Mouse (Mus musculus) frontal cortex, postnatal 36 days (tissue): Measurements from ENCODE around the gene Cuta.
"Not testable (repeated sequence)": the region's sequence is repeated elsewhere in the genome, so short reads cannot be mapped to it uniquely, and the experiment has no call there.

Source experiments
- DNase-seq, 2 experiments: peaks; one replicate each; pipeline ENCODE4 v3.0.0; 2022; ENCODE audit warnings: low spot score in 2 of 2

Cuta gene

DNA sequence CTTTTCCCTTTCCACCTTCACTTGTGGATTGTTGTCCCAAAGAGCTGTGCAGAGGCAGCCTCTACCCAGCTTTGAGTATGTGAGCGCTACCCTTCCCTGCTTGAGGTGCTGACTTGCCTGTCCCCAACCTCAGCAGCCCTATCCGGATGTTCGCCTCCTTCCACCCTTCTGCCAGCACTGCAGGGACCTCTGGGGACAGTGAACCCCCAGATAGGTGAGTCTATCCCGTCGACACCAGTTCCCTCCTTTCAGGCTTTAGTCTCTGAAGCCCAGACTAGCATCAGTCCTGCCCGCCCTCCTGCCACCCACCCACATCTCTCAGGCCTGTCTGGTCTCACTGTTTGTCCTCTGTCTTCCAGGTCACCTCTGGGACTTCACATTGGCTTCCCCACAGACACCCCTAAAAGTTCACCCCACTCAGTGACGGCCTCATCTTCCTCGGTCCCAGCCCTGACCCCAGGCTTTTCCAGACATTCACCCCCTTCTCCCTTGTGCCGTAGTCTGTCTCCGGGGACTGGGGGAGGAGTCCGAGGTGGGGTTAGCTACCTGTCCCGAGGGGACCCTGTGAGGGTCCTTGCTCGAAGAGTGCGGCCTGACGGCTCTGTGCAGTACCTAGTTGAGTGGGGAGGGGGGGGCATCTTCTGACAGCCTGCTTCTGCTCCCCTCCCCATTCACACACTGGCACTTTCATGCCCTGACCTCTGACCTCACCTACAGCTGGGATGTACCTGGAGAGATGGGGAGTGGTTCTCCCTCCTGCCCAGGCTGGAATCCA, 2.3 kb downstream of the Cuta start:
- no peak for DNase-seq

DNA sequence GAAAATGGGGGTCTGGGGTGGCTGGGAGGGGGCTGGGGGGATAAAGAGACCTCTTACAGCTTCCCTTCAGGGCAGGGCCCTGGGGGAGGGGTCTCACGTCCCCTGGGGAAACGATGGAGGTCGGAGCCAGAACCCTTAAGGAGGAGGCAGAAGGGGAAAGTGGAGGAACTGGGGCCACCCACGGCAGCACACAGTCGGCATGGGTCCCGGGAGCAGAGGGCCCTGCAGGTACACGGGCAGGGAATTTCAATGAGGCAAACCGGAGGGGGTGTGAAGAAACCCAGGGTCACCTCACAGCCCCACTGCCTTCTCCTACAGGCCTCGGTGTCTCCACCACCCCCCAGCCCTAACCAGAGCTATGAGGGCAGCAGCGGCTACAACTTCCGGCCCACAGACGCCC, 2.9 kb downstream of the Cuta start:
- DNase-seq = no peak

DNA sequence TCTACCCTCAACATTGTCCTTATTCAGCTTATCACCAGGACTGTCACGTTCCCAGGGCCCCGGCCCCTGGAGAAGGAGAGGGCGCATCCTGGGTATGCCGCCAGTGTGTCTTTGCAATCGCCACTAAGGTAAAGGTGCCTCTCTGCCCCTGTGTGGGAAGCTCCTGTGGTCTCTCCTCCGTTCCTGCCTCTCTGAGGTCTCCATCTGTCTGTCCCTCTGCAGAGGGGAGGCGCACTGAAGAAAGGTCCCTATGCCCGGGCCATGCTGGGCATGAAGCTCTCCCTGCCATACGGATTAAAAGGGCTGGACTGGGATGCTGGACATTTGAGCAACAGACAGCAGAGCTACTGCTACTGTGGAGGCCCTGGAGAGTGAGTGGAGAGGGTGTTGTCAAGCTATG, 4.3 kb downstream of the Cuta start:
- DNase-seq = no peak

GRCm38 (mm10) chr17:26933885-26934827, 5.2 kb downstream of the Cuta start:
- DNase-seq = no peak

- no peak for DNase-seq
Observed at GRCm38 (mm10) chr17:26933419-26933818, 6.0 kb downstream of the Cuta start.

- DNase-seq = peak; percentile 95
Observed at GRCm38 (mm10) chr17:26932839-26933398, 6.5 kb downstream of the Cuta start, which contains the start of gene Phf1. Gene Phf1 (plus strand): TSS chr17:26933052.

- DNase-seq = peak in 1 of 2 experiments; percentile 49
Observed at GRCm38 (mm10) chr17:26931795-26932194, 7.6 kb downstream of the Cuta start.

GRCm38 (mm10) chr17:26925414-26925813, 14.0 kb downstream of the Cuta start:
- not testable (repeated sequence) for DNase-seq

DNA sequence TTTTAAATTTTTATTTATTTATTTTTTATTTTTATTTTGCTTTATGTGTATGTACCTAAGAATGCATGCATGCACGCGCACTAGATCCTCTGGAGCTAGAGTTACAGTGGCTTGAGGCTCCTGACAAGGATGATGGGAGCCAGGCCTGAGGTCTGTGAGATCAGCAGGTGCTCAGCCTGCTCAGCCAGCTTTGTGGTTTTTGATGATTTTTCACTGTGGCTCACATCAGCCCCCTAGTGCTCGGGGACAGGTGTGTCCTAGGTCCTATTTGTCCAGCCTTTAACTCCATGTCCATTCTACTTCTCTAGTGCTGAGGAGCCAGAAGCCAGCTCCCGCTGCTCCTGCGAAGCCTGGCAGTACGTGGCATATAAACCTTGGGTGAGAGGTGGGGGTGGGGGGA, 17.0 kb downstream of the Cuta start:
- DNase-seq = not testable (repeated sequence)

DNA sequence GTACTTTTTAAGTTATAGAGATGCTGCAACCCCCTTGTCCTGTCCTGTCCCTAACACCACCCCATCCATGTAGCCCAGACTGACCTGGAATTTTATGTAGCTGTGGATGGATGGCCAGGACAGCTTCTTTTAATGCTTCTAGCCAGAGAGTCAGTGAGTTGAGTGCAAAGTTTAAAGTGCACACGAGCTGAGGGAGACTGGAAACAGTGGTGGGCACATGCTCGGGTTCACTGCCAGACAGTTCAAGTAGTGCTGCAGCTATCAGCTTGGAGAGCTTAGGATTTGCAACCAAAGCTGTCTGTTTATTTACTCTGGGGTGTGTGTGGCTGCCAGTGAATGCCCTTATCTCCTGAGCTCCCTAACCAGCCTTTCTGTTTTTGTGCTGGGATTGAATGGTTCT, 19.9 kb downstream of the Cuta start:
- DNase-seq = not testable (repeated sequence)

DNA sequence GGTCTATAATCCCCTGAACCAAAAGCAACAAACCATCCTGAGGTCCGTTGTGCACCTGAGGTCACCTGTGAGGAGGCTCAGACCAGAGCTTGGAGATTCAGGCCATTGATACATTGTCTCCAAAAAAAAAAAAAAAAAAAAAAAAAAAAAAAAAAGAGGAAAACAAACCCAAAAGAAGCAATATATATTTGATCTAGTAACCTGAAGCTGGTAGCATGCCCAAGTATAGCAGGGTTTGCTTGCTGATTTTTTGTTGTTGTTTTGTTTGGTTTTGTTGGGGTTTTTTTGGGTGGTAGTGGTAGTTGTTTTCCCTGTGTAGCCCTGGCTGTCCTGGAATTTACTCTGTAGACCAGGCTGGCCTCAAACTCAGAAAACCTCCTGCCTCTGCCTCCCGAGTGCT, 21.0 kb downstream of the Cuta start:
- DNase-seq = no peak

GRCm38 (mm10) chr17:26917560-26917959, 21.8 kb downstream of the Cuta start:
- not testable (repeated sequence) for DNase-seq

DNA sequence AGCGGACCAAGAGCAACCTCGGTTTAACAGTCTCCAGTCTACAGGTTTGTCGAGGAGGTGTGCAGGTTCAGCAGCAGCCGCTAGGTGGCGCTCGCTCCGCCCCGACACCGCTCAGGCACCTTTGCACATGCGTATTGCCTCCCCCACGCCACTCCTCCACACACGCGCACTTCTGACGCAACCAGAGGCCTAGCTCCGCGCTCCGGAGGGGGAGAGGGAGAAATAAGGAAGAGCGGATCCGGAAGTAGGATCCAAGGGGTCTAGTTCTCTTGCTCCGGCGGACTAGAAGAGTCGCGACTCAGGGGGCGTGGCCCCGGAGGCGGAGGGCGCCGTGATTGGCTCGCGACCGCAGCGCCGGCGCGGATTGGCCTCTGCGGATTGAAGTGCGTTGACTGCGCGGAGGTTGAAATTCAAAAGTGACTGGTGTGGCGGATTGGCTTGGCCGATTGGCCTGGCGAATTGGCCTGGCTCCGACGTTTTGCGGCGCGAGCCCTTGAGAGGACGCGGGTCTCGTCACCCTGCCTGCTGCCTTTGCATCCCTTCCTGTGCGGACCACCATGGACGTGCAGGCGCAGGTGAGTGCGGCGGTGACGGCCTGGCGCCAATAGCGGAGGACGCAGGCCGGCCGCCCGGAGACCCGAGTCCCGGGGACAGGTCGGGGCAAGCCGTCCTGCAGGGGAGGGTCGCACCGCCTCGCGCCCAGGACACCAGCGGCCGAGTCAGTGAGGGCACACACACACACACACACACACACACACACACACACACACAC, 22.5 kb downstream of the Cuta start, which contains the start of gene Kifc5b:
Gene Kifc5b (plus strand): TSS at position 381 of the 772 bp plus-strand sequence.
- DNase-seq = peak; percentile 99 to 100

DNA sequence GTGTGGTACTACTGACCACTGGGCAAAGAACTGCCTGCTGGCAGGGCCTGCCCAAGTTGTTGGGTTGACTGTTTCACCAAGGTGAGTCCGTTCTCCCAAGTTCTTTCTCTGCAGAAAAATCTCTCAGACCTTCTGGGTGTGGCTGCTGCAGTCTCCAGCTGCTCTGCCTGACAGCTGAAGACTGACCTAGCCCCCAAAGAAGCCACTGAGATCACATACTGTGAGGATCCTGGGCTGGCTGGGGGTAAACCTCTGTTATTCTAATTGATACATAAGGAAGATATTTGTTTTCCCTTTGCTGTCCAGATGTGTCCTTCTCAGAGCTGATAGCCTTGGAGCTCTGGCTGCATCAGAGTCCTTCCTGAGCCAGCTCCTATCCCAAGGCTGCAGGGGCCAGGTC, 24.1 kb downstream of the Cuta start:
- DNase-seq = no peak

GRCm38 (mm10) chr17:26907506-26907905, 31.9 kb downstream of the Cuta start:
- DNase-seq = peak in 1 of 2 experiments; percentile 25

DNA sequence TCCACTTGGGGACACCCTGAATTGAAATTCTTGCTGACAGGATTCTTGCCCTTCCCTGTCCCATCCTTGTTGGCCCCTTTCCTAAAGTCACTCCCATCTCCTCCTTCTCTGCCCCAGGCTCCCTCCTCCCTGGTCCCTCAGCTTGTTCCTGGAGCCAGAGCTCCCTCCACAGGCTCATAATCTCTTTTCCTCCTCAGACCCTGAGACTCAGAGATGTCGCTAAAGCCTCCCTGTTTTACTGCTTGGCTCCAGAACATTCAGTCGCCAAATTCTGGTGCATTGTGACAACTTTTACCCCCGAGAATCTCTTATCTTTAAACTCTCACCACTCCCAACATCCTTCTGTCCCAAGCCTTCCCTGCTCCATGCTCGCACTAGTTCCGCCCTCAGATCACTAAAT, 35.0 kb downstream of the Cuta start:
- no peak for DNase-seq

- no peak for DNase-seq
Observed at GRCm38 (mm10) chr17:26900916-26901315, 38.5 kb downstream of the Cuta start.

DNA sequence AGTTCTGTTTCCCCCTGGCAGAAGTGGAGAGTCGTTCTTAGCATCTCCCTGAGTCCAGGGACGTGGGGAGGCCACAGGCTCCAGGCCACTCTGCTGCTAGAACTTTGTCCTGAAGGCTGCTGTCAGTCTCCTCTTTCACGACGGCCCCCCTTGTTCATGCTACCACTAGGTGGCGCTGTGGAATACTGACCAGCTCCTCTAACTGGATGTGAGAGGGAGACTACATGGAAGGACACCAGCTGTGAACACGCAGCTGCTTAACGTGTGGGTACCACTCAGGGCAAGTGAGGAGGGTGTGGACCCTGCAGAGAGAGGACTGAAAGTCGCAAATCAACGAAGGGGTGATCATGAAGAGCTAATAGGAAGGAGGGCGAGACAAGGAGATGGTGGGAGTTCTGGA, 43.8 kb downstream of the Cuta start:
- DNase-seq = peak; percentile 33 to 41

DNA sequence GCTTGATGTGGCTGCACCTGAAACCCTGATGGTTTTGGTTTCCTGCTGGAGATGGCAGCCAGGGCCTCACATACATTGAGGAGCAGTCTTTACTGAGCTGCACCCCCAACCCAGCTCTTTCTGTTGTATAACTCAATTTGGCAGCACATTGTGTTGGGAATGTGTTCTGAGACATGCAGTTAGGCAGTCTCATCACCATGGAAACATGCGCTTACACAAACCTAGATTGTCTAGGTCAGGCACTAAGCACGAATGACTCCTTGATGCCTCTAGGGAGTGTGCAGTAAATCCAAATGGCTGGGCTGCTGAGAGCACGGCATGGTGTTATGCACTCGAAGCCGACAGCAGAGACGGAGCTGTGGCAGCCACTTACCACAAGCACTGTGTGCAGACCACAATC, 45.0 kb downstream of the Cuta start:
- peak; percentile 31 to 66 for DNase-seq

DNA sequence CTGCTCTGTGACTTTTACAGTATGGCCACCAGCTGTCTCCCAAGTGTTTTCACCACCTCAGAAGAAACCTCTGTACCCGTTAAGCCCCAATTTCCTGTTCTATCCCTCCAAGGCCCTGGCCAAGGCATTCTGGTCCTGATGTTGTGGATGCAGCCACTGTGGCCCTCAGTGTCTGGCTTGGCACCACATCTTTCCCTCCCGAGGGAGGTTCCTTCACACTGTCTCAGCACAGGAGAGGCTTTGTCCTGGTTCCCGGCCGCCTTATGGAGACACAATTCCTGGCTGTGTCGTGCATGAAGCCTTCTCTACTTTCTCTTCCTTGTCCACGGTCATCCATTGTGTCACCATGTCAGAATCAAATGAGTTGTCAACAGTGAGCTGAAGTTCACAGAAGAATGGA, 45.9 kb downstream of the Cuta start:
- peak in 1 of 2 experiments; percentile 16 for DNase-seq

DNA sequence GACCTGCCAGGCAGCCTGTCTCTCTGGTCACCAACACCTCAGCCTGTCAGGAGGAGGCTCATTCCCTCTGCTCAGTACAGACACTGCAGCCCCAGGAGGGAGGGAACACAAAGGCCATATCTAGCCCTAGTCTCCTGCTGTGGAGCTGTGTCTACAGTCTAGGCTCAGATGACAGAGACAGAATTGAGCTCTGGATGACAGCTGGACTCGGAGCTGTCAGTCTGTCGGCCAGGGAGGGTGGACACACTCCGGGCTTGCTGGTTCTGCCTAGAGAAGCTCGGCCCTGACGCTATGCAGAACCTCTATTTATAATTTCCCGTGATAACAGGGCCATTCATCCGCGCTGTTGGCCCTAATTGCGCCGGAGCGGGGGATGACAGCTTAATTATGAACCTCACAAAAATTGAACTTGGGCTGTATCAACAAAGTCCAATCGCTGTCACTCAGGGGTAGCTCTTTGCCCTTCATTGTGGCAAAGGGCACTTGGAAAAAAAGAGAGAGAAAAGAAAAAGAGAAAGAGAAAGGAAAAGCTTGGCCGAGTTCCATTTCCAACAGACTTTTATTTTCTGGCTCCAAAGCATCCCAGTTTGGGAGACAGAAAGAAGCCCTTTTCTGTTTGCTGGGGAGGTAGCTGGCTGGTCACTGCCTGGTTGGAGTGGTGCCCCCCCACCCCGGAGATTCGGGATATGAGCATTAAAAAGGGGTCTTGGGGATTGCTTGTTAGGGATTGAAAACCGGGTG, 46.6 kb downstream of the Cuta start:
- DNase-seq = peak in 1 of 2 experiments; percentile 30
